Mouse (Mus musculus) megakaryocyte, embryonic 14.5 days (primary cell): ENCODE results near the gene Hfe.
"Not testable (repeated sequence)": the region's sequence is repeated elsewhere in the genome, so short reads cannot be mapped to it uniquely, and the experiment has no call there.

Source experiments
- FLI1 ChIP-seq: IDR thresholded peaks from 2 replicates; pipeline ENCODE4 v1.6.1; 2012; ENCODE audit warnings: low read length, inconsistent platforms, mixed read lengths
- GATA1 ChIP-seq: IDR thresholded peaks from 3 replicates; pipeline ENCODE4 v1.6.1; 2012; ENCODE audit warnings: mixed read lengths, low read length, inconsistent platforms, borderline replicate concordance

- TF ChIP-seq GATA1, FLI1: not testable (repeated sequence)
Measured at GRCm38 (mm10) chr13:23684295-23684945, 26.2 kb downstream of the Hfe start.
